Mouse (Mus musculus) stomach, embryonic 15.5 days (tissue): Measurements from ENCODE around the gene Gm20388. TPM values are rescaled to one million over a fixed set of nuclear protein-coding genes. Genes with fewer than 3 reads are reported as not detected.

ENCODE experiments used
- ATAC-seq: fragments of 200-750 bp; cut with Nextera tagmentation; 2 replicates; pipeline ENCODE4 v1.8.0; 2017; ENCODE audit warnings: low read depth, moderate number of reproducible peaks, moderate TSS enrichment; ENCODE audit not compliant: insufficient read depth, low FRiP score
- H3K27ac ChIP-seq: fragments of 300-500 bp; sonication (generic); 2 replicates; pipeline ENCODE4 v1.5.1; 2015; ENCODE audit warnings: mild to moderate bottlenecking, inconsistent platforms
- H3K27me3 ChIP-seq: fragments of 300-500 bp; sonication (generic); replicated peaks from 2 replicates; pipeline ENCODE4 v1.6.1; 2015; ENCODE audit warnings: inconsistent platforms
- H3K36me3 ChIP-seq: fragments of 300-500 bp; sonication (generic); 2 replicates; pipeline ENCODE4 v1.6.1; 2015; ENCODE audit warnings: inconsistent platforms
- H3K4me1 ChIP-seq: fragments of 300-500 bp; sonication (generic); 2 replicates; pipeline ENCODE4 v1.6.1; 2015; ENCODE audit warnings: inconsistent platforms
- H3K4me2 ChIP-seq: fragments of 300-500 bp; sonication (generic); 2 replicates; pipeline ENCODE4 v1.6.1; 2015; ENCODE audit warnings: mild to moderate bottlenecking, inconsistent platforms
- H3K4me3 ChIP-seq: fragments of 300-500 bp; sonication (generic); replicated peaks from 2 replicates; pipeline ENCODE4 v1.5.1; 2015; ENCODE audit warnings: inconsistent platforms
- H3K9ac ChIP-seq: fragments of 300-500 bp; sonication (generic); 2 replicates; pipeline ENCODE4 v1.6.1; 2015; ENCODE audit warnings: inconsistent platforms
- H3K9me3 ChIP-seq: fragments of 300-500 bp; sonication (generic); 2 replicates; pipeline ENCODE4 v1.6.1; 2016; ENCODE audit warnings: inconsistent platforms
- WGBS: fragments of 180-500 bp; shearing (Covaris S2); methylation state at CpG from one replicate; pipeline ENCODE4 v1.1.7; 2015; 5-methylcytosine and 5-hydroxymethylcytosine counted together
- polyA plus RNA-seq: library from polyadenylated mRNA; unstranded; fragments of >200 nt; fragmentation: Nextera tagmentation; extraction: Ambion mirVana; gene quantifications from 2 replicates; pipeline ENCODE4 v1.2.1, GENCODE M21; 2015

The Gm20388 gene
- not detected in 2 replicates for polyA plus RNA-seq

DNA sequence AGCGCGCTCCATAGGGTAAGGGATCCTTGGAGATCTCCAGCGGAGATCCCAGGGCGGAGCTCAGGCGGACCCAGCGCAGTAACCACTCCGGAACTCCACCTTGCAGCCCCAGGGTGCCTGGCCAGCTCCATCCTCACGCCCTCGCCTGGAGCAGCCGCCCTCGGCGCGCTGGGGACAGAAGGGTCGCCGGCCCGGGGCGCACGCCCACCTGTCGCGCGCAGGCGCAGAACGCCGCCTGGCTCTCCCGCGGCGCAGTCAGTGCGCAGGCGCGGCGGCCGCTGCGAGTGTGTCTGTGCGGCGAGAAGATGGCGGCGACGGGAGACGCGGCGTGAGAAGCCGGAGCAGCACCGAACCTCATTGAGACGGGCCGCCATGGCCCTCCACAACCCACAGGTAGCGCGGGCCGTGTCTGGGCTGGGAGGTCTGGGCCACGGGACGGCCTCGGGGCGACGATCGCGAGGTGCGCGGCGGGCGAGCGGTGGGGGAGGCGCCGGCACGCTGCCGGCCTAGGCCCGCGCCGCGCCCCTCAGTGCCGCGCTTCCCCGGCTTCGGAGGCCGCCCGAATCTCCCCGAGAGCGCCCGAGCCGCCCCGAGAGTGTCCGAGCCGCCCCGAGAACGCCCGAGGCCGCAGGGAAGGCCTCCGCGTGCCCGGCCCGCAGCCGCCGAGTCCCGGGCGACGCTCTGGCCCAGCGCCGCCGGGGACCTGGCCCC lies at the start of gene Gm20388:
Gene Gm20388 (plus strand): TSS at position 295 of the 711 bp plus-strand sequence.
- Histone ChIP-seq H3K27ac (peak within 1 kb of the TSS; percentile 96), H3K9ac (peak within 1 kb of the TSS; percentile 88), H3K9me3 (no peaks in the 10 kb centered on the region), H3K4me2 (peak within 1 kb of the TSS; percentile 97), H3K27me3 (no peaks in the 10 kb centered on the region), H3K4me3 (peak within 1 kb of the TSS; percentile 87), H3K36me3 (no peaks in the 10 kb centered on the region), H3K4me1 (peaks cover 33% of the 10 kb centered on the region)
- peak; percentile 94 for ATAC-seq
- under 1% methylated on average over 95 of the region's 97 CpGs for WGBS

DNA sequence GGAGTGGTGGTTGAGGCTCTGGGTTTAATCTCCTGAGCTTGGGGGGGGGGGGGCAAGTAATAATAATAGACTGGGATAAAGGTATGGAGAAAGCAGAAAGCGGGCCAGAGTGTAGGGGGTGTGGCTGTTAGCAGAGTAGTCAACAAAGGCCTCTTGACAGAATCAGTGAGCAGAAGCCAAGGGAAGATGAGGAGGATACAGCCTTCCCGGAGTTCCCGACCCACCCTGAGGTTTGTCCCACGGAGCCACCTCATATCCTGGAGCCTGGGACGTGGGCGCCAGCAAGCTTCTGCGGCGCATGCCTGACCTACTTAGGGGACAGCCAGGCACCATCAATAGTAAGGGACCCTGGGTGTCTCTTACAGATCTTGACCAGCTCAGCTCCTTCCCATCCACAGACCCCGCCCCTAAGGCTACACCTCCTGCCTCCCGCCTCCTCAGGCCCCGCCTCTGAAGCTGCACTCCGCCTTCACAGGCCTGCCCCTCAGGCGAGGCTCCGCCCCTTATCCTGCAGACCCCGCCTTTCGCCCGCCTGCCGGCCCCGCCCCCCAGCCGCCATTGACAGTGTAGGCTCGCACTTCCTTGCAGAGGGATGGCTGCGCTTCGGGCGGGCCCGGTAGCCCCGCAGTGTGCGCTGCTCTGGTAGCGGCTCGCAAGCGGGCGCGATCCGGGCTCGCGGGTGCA lies 48.8 kb upstream of the Gm20388 start, which contains the start of gene Klhl36:
Gene Klhl36 (plus strand): TSS at position 561 of the 684 bp plus-strand sequence.
- peak within 1 kb of the TSS; percentile 63; the same call in 1 of the 2 replicates for H3K9ac ChIP-seq
- peak within 1 kb of the TSS; percentile 91 for H3K4me2 ChIP-seq
- WGBS: 1% methylated on average over 35 of the region's 35 CpGs
- no peaks in the 10 kb centered on the region for H3K36me3 ChIP-seq
- ATAC-seq: peak; percentile 95
- H3K9me3 ChIP-seq: no peaks in the 10 kb centered on the region
- peaks cover 10% of the 10 kb centered on the region; the same call in 1 of the 2 replicates for H3K4me1 ChIP-seq
- peak within 1 kb of the TSS; percentile 81 for H3K4me3 ChIP-seq
- H3K27ac ChIP-seq: peak within 1 kb of the TSS; percentile 77
- H3K27me3 ChIP-seq: no peaks in the 10 kb centered on the region

DNA sequence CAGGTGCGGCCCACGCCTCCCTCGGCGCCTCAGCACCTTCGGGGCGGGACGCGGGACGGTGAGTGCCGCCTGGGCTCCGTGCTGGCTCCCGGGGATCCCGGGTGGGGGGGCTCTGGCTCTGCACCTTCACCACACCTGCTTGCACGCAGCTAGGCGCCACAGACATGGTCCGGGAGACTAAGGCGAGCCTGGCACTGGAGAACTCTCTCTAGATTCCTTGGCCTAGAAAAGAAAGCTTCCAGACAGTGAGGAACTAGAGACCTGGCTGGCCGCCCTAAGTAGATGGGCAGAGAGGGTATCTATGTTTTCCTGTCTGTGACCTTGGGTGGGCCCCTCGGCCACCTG lies 48.3 kb upstream of the Gm20388 start:
- peak overlapping the region; percentile 77 for H3K27ac ChIP-seq
- H3K4me1 ChIP-seq: peaks cover 10% of the 10 kb centered on the region; the same call in 1 of the 2 replicates
- H3K36me3 ChIP-seq: no peaks in the 10 kb centered on the region
- peak; percentile 59 for ATAC-seq
- H3K4me3 ChIP-seq: peak overlapping the region; percentile 81
- H3K27me3 ChIP-seq: no peaks in the 10 kb centered on the region
- under 1% methylated on average over 18 of the region's 19 CpGs for WGBS
- no peaks in the 10 kb centered on the region for H3K9me3 ChIP-seq
- peak overlapping the region; percentile 63; the same call in 1 of the 2 replicates for H3K9ac ChIP-seq
- peak overlapping the region; percentile 91 for H3K4me2 ChIP-seq

DNA sequence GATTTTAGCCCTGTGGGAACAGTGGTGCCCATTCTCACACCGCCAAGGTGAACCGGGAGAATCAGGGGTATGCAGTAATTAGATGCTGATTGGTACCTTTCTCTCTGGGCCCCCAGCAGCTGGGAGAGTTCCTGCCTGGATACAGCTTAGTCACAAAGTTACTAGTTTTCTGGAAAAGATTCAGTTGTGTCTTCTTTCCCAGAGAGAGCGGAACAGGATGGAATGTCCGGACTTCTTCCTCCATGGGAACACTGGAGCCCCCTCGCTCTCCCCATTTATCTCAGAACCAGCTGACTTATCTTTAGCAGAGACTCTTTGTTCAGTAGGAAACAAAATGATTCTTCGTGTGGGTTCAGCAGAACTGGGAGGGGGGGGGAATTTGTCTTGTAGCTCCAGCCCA lies 47.9 kb upstream of the Gm20388 start:
- Histone ChIP-seq H3K27ac (peak overlapping the region; percentile 77), H3K4me1 (peaks cover 10% of the 10 kb centered on the region; the same call in 1 of the 2 replicates), H3K4me3 (peak overlapping the region; percentile 81), H3K4me2 (peak overlapping the region; percentile 91), H3K9ac (peak overlapping the region; percentile 63; the same call in 1 of the 2 replicates), H3K36me3 (no peaks in the 10 kb centered on the region), H3K27me3 (no peaks in the 10 kb centered on the region), H3K9me3 (no peaks in the 10 kb centered on the region)
- 5% methylated on average over 6 of the region's 6 CpGs for WGBS
- ATAC-seq: no peak

DNA sequence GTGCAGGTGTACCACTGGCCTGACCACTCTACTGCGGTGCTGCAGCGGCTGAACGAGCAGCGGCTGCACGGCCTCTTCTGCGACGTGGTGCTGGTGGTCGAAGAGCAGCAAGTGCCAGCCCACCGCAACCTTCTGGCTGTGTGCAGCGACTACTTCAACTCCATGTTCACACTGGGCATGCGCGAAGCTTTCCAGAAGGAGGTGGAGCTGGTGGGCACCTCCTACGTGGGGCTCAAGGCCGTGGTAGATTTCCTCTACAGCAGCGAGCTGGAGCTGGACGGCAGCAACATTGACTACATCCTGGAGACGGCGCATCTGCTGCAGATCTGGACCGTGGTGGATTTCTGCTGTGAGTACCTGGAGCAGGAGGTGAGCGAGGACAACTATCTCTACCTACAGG lies 41.0 kb upstream of the Gm20388 start:
- Histone ChIP-seq H3K4me2 (no peak overlapping the region), H3K36me3 (peaks cover 31% of the 10 kb centered on the region), H3K9ac (no peak overlapping the region), H3K9me3 (0 out of 2 replicates have a peak, but pooled peaks cover 3% of the 10 kb centered on the region), H3K4me1 (no peaks in the 10 kb centered on the region), H3K27me3 (no peaks in the 10 kb centered on the region), H3K27ac (no peak overlapping the region), H3K4me3 (no peak overlapping the region)
- 82% methylated on average over 20 of the region's 20 CpGs for WGBS
- ATAC-seq: no peak

DNA sequence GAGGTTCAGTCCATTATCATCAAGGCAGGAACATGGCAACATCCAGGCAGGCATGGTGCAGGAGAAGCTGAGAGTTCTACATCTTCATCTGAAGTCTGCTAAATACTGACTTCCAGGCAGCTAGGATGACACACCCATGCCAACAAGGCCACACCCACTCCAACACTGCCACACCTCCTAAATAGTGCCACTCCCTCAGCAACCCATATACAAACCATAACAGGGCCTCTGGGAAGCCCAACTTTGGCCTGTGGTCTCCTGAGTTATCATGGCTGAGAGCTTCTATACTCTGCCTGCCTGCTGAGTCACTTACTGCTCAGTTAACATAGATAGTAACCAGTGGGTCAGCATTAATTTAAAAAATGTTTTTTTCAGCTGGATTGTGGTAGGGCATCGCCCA lies 37.5 kb upstream of the Gm20388 start:
- ATAC-seq: no peak; the same call in 1 of the 2 replicates
- H3K4me3 ChIP-seq: no peak overlapping the region
- no peak overlapping the region for H3K9ac ChIP-seq
- no peak overlapping the region for H3K4me2 ChIP-seq
- WGBS: 94% methylated on average over 1 of the region's 1 CpGs
- H3K9me3 ChIP-seq: 0 out of 2 replicates have a peak, but pooled peaks cover 3% of the 10 kb centered on the region
- H3K4me1 ChIP-seq: no peaks in the 10 kb centered on the region
- H3K36me3 ChIP-seq: peaks cover 31% of the 10 kb centered on the region
- H3K27ac ChIP-seq: no peak overlapping the region
- no peaks in the 10 kb centered on the region for H3K27me3 ChIP-seq

DNA sequence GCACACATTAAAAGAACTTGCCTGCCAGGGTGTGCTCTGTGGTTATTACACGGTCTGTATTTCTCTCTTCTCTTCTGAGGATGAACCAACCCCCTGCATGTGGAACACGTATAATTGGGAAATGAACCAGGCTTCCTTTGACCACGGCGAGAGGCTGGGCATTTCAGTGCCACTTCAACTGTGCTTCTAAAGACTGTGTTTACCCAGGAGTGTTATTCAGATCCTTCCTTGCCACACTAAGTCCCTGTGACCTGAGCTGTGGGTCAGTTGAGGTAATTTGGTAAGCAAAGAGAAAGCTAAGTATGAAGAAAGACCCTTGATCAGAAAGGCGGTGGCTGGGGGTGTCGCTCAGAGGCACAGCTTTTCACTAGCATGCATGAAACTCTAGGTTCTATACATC lies 29.3 kb upstream of the Gm20388 start:
- Histone ChIP-seq H3K4me2 (no peak overlapping the region), H3K4me3 (no peak overlapping the region), H3K36me3 (no peaks in the 10 kb centered on the region), H3K27me3 (no peaks in the 10 kb centered on the region), H3K4me1 (peaks cover 9% of the 10 kb centered on the region), H3K9me3 (no peaks in the 10 kb centered on the region), H3K27ac (no peak overlapping the region), H3K9ac (no peak overlapping the region)
- WGBS: 74% methylated on average over 6 of the region's 6 CpGs
- no peak for ATAC-seq

DNA sequence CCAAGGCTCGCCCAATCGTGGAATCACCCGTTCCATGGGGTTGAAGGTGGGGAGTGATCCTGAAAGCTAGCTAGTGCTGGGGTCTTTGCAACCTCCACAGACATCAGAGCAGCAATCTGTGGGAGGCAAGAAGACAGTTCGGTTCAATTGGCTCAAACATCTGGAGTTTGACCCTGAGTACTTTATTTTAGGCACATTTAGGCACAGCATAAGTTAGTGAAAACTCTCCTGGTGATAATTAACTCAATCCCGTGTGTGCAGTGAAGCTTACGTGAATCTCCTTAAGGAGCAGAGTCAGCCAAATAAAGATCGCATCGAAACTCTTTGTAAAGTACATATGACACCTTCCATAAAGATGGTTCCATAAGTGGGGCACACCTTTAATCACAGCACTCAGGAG lies 28.7 kb upstream of the Gm20388 start:
- H3K4me2 ChIP-seq: no peak overlapping the region
- WGBS: 76% methylated on average over 8 of the region's 8 CpGs
- H3K36me3 ChIP-seq: no peaks in the 10 kb centered on the region
- no peak overlapping the region for H3K27ac ChIP-seq
- H3K4me3 ChIP-seq: no peak overlapping the region
- peaks cover 9% of the 10 kb centered on the region for H3K4me1 ChIP-seq
- no peaks in the 10 kb centered on the region for H3K9me3 ChIP-seq
- H3K9ac ChIP-seq: no peak overlapping the region
- no peaks in the 10 kb centered on the region for H3K27me3 ChIP-seq
- ATAC-seq: no peak

DNA sequence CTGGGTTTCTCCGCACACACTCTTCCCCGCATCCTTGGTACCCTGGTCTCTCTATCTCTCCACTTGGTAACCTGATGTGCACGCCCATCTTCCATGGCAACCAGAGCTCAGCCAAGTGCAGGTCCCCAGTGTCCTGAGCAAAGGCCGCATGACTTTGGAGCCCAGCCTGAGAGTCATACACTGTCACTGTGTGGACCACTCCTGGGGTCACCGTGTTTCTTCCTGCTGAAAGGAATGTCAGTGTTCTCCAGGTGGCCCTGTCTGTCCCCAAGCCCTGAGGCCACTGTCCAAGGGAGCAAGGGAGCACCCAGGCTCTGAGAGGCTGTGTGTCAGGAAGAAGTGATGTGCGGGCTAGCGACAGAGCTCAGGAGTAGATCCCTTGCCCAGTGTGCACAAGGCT lies 27.4 kb upstream of the Gm20388 start:
- no peak for ATAC-seq
- no peaks in the 10 kb centered on the region for H3K9me3 ChIP-seq

DNA sequence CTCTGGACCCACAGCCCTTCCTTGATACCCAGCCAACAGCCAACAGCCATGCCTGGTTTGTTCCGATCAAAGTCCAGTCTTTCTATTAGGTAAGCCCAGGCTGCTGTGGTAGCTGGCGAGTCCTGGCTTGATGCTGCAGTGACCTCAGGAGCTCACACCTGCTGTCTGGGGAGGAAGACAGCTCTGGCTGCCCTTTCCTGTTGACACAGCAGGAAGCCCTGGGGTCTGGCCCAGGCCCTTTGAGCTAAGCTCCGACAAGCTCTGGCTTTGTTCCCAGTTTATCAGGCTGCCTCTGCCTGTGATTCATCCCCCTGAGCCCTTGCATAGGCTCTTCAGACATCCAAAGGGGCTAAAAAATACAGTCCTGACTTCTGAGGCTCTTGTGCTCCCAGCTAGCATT lies 25.0 kb upstream of the Gm20388 start:
- no peak overlapping the region for H3K9ac ChIP-seq
- 36% methylated on average over 3 of the region's 3 CpGs for WGBS
- 0 out of 2 replicates have a peak overlapping the region, but pooled peaks have one; percentile 3 for H3K4me2 ChIP-seq

More for the DNA sequence above, 27.4 kb upstream of the Gm20388 start:
- H3K4me3 ChIP-seq: no peak overlapping the region
- H3K4me2 ChIP-seq: no peak overlapping the region
- WGBS: 92% methylated on average over 7 of the region's 7 CpGs
- no peaks in the 10 kb centered on the region for H3K27me3 ChIP-seq
- H3K27ac ChIP-seq: no peak overlapping the region
- no peak overlapping the region for H3K9ac ChIP-seq
- H3K4me1 ChIP-seq: peaks cover 9% of the 10 kb centered on the region
- no peaks in the 10 kb centered on the region for H3K36me3 ChIP-seq

DNA sequence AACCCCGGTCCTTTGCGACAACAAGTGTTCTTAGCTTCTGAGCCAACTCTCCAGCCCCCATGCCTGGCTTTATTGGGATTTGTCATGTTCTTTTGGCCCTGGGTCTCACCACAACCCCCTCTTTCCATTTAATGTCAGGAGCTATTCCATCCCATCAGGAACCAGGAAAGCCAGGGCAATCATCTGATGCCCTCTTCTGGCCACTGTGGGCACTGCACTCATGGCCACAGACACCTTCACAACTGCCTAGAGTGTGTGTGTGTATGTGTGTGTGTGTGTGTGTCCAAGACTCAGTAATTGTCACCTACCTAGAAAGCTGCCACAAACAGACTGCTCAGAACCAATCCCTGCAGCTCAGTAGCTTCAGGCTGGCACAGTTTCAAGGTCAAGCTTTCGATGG lies 23.5 kb upstream of the Gm20388 start:
- no peak for ATAC-seq
- Histone ChIP-seq H3K4me3 (no peak overlapping the region), H3K9ac (no peak overlapping the region), H3K4me1 (peaks cover 9% of the 10 kb centered on the region), H3K9me3 (no peaks in the 10 kb centered on the region), H3K27ac (no peak overlapping the region), H3K4me2 (no peak overlapping the region), H3K27me3 (no peaks in the 10 kb centered on the region), H3K36me3 (no peaks in the 10 kb centered on the region)
- WGBS: 89% methylated on average over 3 of the region's 3 CpGs

More for the DNA sequence above, 25.0 kb upstream of the Gm20388 start:
- Histone ChIP-seq H3K36me3 (no peaks in the 10 kb centered on the region), H3K4me1 (peaks cover 9% of the 10 kb centered on the region), H3K4me3 (no peak overlapping the region), H3K9me3 (no peaks in the 10 kb centered on the region), H3K27ac (peak overlapping the region; percentile 64), H3K27me3 (no peaks in the 10 kb centered on the region)
- ATAC-seq: peak; percentile 87

DNA sequence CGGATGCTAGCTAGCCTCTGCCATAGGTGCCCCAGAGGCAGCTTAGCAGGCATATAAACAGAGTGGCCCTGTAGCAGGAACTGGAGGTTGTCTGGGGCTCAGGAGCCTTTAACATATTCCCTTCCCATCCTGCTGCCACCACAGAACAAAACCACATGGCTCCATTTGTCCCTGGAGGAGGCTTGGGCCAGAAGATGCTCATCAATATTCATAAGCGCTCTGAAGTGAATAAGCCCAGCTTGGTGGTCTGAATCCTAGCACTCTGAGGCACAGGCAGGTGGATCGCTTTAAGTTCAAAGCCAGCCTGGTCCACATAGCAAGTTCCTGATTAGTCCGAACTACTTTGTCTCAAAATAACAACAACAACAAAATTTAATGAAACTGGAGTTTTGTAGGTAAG lies 22.6 kb upstream of the Gm20388 start:
- Histone ChIP-seq H3K9me3 (no peaks in the 10 kb centered on the region), H3K9ac (no peak overlapping the region), H3K4me1 (peaks cover 9% of the 10 kb centered on the region), H3K36me3 (no peaks in the 10 kb centered on the region), H3K27me3 (no peaks in the 10 kb centered on the region), H3K4me2 (no peak overlapping the region), H3K27ac (no peak overlapping the region), H3K4me3 (no peak overlapping the region)
- no peak for ATAC-seq
- WGBS: 69% methylated on average over 4 of the region's 4 CpGs
